Mouse (Mus musculus): Measurements from ENCODE around the gene Rnf114. TPM values are rescaled to one million over a fixed set of nuclear protein-coding genes. Genes with fewer than 3 reads are reported as not detected.

The Rnf114 gene
- polyA plus RNA-seq (2015; fragmentation: Nextera tagmentation; extraction: Ambion mirVana): 39.5 and 44.0 TPM in 2 replicates

DNA sequence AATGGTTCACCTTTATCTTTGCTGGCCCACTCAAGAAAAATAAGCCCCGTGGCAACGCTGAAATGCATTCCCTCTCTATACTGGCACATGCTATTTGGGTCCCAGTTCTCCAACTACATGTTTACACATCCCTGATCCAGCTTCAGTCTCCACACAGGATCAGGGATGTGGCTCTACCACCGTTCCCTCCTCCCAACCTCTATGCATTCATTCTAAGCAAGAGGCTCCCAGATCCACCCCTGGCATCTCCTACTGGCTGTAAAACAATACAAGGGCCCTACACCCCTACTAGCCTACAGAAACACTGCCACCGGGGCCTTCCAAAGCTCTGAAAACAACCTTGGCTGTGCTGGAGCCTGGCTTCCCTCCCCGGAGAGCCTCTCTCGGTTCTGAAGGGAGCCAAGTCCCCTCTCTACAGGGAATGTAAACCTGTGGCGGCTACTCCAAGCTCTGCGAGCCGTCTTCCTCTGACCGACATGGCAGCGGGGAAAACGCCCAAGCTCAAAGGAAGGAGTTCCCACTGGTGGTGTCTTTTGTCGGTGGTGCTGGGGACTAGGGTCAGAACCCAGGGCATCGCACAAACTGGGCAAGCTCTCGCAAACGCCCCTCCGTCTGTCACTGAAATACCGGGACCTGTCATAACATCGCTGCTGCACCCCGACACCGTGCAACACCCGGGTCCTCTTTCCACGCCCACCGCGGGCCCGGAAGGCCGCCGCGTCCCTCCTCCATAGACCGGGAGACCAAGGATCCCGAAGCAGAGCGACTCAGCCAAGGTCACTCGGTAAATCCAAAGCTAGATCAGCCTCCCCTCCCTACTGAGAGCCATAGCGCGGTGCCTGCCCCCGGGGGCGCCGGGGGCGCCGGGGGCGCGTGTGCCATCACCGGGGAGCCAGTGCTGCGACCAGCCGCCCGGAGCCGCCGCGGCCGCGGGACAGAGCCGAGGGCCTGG is at the start of gene Rnf114:
Gene Rnf114, plus strand, starts transcription at position 889 of the 952 bp plus-strand sequence.
- H3K27me3 ChIP-seq (ENCODE audit: insufficient read depth, low read length): no peaks in the 10 kb centered on the region
- peak within 1 kb of the TSS; percentile 96 for H3K4me2 ChIP-seq (ENCODE audit: low read depth, low read length)
- H3K36me3 ChIP-seq (replicated peaks; ENCODE audit: insufficient read depth, low read length): 0 out of 2 replicates have a peak, but pooled peaks cover 5% of the 10 kb centered on the region
- H3K27ac ChIP-seq (ENCODE audit: low read depth): peak within 1 kb of the TSS; percentile 96
- peak within 1 kb of the TSS; percentile 91 for H3K4me3 ChIP-seq (ENCODE audit: low read depth, low read length)
- no peak for TF ChIP-seq CTCF (IDR thresholded peaks at IDR 0.05; ENCODE audit: low read depth)
- peak; percentile 77 for DNase-seq
- 4% methylated on average over 34 of the region's 52 CpGs for WGBS (ENCODE audit: insufficient replicate concordance)
- H3K9me3 ChIP-seq (ENCODE audit: low read length): no peaks in the 10 kb centered on the region
- peaks cover 25% of the 10 kb centered on the region for H3K4me1 ChIP-seq (ENCODE audit: insufficient read depth)
- H3K9ac ChIP-seq (replicated peaks): peak within 1 kb of the TSS; percentile 93
- ATAC-seq: peak; percentile 71

- H3K27ac ChIP-seq (ENCODE audit: low read depth): no peak overlapping the region
- H3K27me3 ChIP-seq (ENCODE audit: insufficient read depth, low read length): no peaks in the 10 kb centered on the region
- ATAC-seq: no peak
- TF ChIP-seq CTCF (IDR thresholded peaks at IDR 0.05; ENCODE audit: low read depth): no peak
- no peak for TF ChIP-seq EP300 (IDR thresholded peaks at IDR 0.05; ENCODE audit: low read depth)
- DNase-seq: no peak
- H3K36me3 ChIP-seq (replicated peaks; ENCODE audit: insufficient read depth, low read length): peaks cover 71% of the 10 kb centered on the region
- peaks cover 19% of the 10 kb centered on the region for H3K4me1 ChIP-seq (ENCODE audit: insufficient read depth)
- H3K4me2 ChIP-seq (ENCODE audit: low read depth, low read length): no peak overlapping the region
- H3K4me3 ChIP-seq (ENCODE audit: low read depth, low read length): no peak overlapping the region
- 86% methylated on average over 4 of the region's 4 CpGs for WGBS (ENCODE audit: insufficient replicate concordance)
- H3K9ac ChIP-seq (replicated peaks): no peak overlapping the region
- H3K9me3 ChIP-seq (ENCODE audit: low read length): 0 out of 2 replicates have a peak, but pooled peaks cover 3% of the 10 kb centered on the region
These were observed 48.8 kb upstream of the Rnf114 start for GRCm38 (mm10) chr2:167443411-167444193.

DNA sequence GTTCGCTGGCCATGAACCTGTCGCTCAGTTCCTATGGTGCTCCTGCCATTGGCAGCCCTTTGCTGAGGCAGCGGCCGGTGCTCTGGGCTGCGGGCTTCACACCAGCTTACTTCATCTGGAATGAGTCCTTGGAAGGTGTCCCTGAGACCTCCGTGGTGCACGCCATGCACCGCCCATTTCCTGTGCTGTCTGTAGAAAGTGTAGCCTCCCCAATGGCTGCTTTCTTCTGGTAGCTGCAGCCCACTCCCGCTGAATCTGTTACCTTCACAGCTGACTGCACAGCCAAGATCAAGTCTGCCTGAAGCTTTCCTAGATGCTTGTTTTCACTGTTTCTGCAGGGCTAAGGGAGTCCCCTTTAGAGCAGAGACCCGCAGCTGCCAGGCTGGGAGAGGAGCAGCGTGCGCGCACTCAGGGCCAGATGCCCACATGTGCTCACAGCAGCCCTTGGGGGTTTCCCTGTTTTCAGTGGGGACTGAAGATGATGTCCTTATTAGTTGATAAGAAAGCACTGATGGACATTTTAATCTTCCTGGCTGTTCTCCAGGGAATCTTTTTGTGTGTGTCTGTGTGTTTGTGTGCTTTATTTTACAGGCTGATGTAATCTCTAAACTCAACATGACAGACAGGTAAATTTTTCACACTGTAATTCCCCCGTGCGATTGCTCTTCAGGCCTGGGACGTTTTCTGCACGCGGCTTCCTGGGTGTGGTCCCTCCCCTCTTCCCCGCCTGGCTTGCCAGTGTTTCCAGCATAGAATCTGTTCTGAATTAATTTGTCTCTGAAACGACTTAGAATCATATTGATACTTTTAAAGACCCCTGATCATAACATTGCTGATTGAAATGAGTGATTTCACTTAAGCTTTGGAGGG is 46.3 kb upstream of the Rnf114 start:
- ATAC-seq (no peak), DNase-seq (no peak)
- no peak overlapping the region for H3K4me2 ChIP-seq (ENCODE audit: low read depth, low read length)
- no peak overlapping the region for H3K9ac ChIP-seq (replicated peaks)
- no peak overlapping the region for H3K4me3 ChIP-seq (ENCODE audit: low read depth, low read length)
- 79% methylated on average over 20 of the region's 20 CpGs for WGBS (ENCODE audit: insufficient replicate concordance)
- peaks cover 19% of the 10 kb centered on the region for H3K4me1 ChIP-seq (ENCODE audit: insufficient read depth)
- TF ChIP-seq EP300 (IDR thresholded peaks at IDR 0.05; ENCODE audit: low read depth): no peak
- TF ChIP-seq CTCF (IDR thresholded peaks at IDR 0.05; ENCODE audit: low read depth): no peak
- H3K9me3 ChIP-seq (ENCODE audit: low read length): no peaks in the 10 kb centered on the region
- H3K36me3 ChIP-seq (replicated peaks; ENCODE audit: insufficient read depth, low read length): peaks cover 75% of the 10 kb centered on the region
- no peaks in the 10 kb centered on the region for H3K27me3 ChIP-seq (ENCODE audit: insufficient read depth, low read length)
- H3K27ac ChIP-seq (ENCODE audit: low read depth): no peak overlapping the region

DNA sequence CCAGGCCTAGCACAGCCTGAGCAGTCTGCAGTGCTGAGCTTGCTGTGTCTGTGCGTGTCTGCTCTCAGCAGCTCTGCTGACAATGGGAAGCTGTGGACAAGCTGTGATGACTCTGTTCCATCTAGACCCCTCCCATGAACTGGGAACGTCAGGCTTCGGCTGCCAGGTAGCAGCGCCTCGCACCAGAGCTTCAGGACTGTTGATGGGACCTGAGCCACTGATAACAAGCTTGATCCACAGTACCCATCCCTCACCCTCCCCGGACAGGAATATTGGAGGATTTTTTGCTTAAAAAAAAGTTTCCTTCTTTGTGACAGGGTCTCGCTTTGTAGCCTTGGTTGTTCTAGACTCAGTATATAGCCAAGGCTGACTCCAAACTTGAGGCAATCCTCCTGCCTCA is 45.2 kb upstream of the Rnf114 start:
- no peaks in the 10 kb centered on the region for H3K27me3 ChIP-seq (ENCODE audit: insufficient read depth, low read length)
- WGBS (ENCODE audit: insufficient replicate concordance): 66% methylated on average over 7 of the region's 7 CpGs
- H3K4me3 ChIP-seq (ENCODE audit: low read depth, low read length): no peak overlapping the region
- ATAC-seq (peak; percentile 51), DNase-seq (no peak)
- H3K9ac ChIP-seq (replicated peaks): peak overlapping the region; percentile 16; the same call in 1 of the 2 replicates
- no peak for TF ChIP-seq EP300 (IDR thresholded peaks at IDR 0.05; ENCODE audit: low read depth)
- TF ChIP-seq CTCF (IDR thresholded peaks at IDR 0.05; ENCODE audit: low read depth): no peak
- H3K4me2 ChIP-seq (ENCODE audit: low read depth, low read length): peak overlapping the region; percentile 53
- H3K4me1 ChIP-seq (ENCODE audit: insufficient read depth): peaks cover 19% of the 10 kb centered on the region
- peak overlapping the region; percentile 62 for H3K27ac ChIP-seq (ENCODE audit: low read depth)
- no peaks in the 10 kb centered on the region for H3K9me3 ChIP-seq (ENCODE audit: low read length)
- H3K36me3 ChIP-seq (replicated peaks; ENCODE audit: insufficient read depth, low read length): peaks cover 76% of the 10 kb centered on the region

GRCm38 (mm10) chr2:167447629-167448028 is 44.8 kb upstream of the Rnf114 start:
- H3K9ac ChIP-seq (replicated peaks): peak overlapping the region; percentile 16
- peaks cover 75% of the 10 kb centered on the region for H3K36me3 ChIP-seq (replicated peaks; ENCODE audit: insufficient read depth, low read length)
- H3K27me3 ChIP-seq (ENCODE audit: insufficient read depth, low read length): no peaks in the 10 kb centered on the region
- H3K4me1 ChIP-seq (ENCODE audit: insufficient read depth): peaks cover 19% of the 10 kb centered on the region
- ATAC-seq: peak; percentile 95
- H3K27ac ChIP-seq (ENCODE audit: low read depth): peak overlapping the region; percentile 62
- TF ChIP-seq CTCF (IDR thresholded peaks at IDR 0.05; ENCODE audit: low read depth) (no peak), EP300 (IDR thresholded peaks at IDR 0.05; ENCODE audit: low read depth) (peak; percentile 82)
- peak; percentile 50 for DNase-seq
- WGBS (ENCODE audit: insufficient replicate concordance): 56% methylated on average over 8 of the region's 8 CpGs
- no peaks in the 10 kb centered on the region for H3K9me3 ChIP-seq (ENCODE audit: low read length)
- H3K4me2 ChIP-seq (ENCODE audit: low read depth, low read length): peak overlapping the region; percentile 53
- no peak overlapping the region for H3K4me3 ChIP-seq (ENCODE audit: low read depth, low read length)
